Mouse (Mus musculus) ES-Bruce4 (cell line): Measurements from ENCODE around the gene Carf.

Source experiments
- CTCF ChIP-seq: IDR thresholded peaks from one replicate; pipeline ENCODE4 v1.8.1; 2011; ENCODE audit warnings: low read depth, low read length
- EP300 ChIP-seq: IDR thresholded peaks from 2 replicates; pipeline ENCODE4 v1.6.1; 2011; ENCODE audit warnings: low read depth, low read length; ENCODE audit not compliant: insufficient read depth

DNA sequence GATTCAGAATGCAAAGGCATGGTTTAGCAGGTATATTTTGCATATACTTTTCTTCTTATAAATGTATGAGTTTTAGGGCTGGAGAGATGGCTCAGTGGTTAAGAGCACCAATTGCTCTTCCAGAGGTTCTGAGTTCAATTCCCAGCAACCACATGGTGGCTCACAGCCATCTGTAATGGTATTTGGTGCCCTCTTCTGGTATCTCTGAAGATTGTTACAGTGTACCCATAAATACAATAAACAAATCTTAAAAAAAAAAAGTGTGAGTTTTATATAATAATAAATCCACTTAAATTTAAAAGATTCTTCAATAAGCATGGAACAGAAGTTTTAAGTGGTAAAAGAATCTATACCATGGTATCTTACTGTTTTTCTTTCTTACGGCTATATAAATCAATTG is 6.5 kb downstream of the Carf start:
- TF ChIP-seq CTCF (no peak), EP300 (no peak)
